Mouse (Mus musculus) midbrain, embryonic 15.5 days (tissue): Measurements from ENCODE around the gene Tmem106c. TPM values are rescaled to one million over a fixed set of nuclear protein-coding genes. Genes with fewer than 3 reads are reported as not detected.

Experiments
- ATAC-seq: fragments of 200-750 bp; cut with Nextera tagmentation; replicated peaks from 2 replicates; pipeline ENCODE4 v1.8.0; 2017; ENCODE audit warnings: moderate TSS enrichment
- H3K27ac ChIP-seq: fragments of 300-500 bp; sonication (generic); 2 replicates; pipeline ENCODE4 v1.5.1; 2015; ENCODE audit warnings: mild to moderate bottlenecking, inconsistent platforms
- H3K27me3 ChIP-seq: fragments of 300-500 bp; sonication (generic); replicated peaks from 2 replicates; pipeline ENCODE4 v1.6.1; 2015; ENCODE audit warnings: inconsistent platforms
- H3K36me3 ChIP-seq: fragments of 300-500 bp; sonication (generic); replicated peaks from 2 replicates; pipeline ENCODE4 v1.6.1; 2015; ENCODE audit warnings: inconsistent platforms
- H3K4me1 ChIP-seq: fragments of 300-500 bp; sonication (generic); 2 replicates; pipeline ENCODE4 v1.6.1; 2015; ENCODE audit warnings: inconsistent platforms
- H3K4me2 ChIP-seq: fragments of 300-500 bp; sonication (generic); 2 replicates; pipeline ENCODE4 v1.6.1; 2015; ENCODE audit warnings: inconsistent platforms, mild to moderate bottlenecking, moderate library complexity
- H3K4me3 ChIP-seq: fragments of 300-500 bp; sonication (generic); 2 replicates; pipeline ENCODE4 v1.5.1; 2015; ENCODE audit warnings: mild to moderate bottlenecking, inconsistent platforms
- H3K9ac ChIP-seq: fragments of 300-500 bp; sonication (generic); 2 replicates; pipeline ENCODE4 v1.6.1; 2015; ENCODE audit warnings: mild to moderate bottlenecking, inconsistent platforms
- H3K9me3 ChIP-seq: fragments of 300-500 bp; sonication (generic); 2 replicates; pipeline ENCODE4 v1.6.1; 2016; ENCODE audit warnings: inconsistent platforms
- WGBS: fragments of 180-500 bp; shearing (Covaris S2); methylation state at CpG from one replicate; pipeline ENCODE4 v1.1.7; 2015; ENCODE audit warnings: mixed read lengths; 5-methylcytosine and 5-hydroxymethylcytosine counted together
- polyA plus RNA-seq: library from polyadenylated mRNA; unstranded; fragments of >200 nt; fragmentation: Nextera tagmentation; extraction: Ambion mirVana; gene quantifications from 2 replicates; pipeline ENCODE4 v1.2.1, GENCODE M21; 2015

Tmem106c gene
- polyA plus RNA-seq, 1 experiment from 2014 or later = 56.2 TPM

GRCm38 (mm10) chr15:97992027-97992711 is 28.2 kb downstream of the Tmem106c start:
- peak overlapping the region; percentile 87 for H3K27ac ChIP-seq
- H3K36me3 ChIP-seq = no peaks in the 10 kb centered on the region
- 35% methylated on average over 13 of the region's 13 CpGs for WGBS
- H3K4me1 ChIP-seq = peaks cover 44% of the 10 kb centered on the region
- ATAC-seq = peak; percentile 24
- no peaks in the 10 kb centered on the region for H3K9me3 ChIP-seq
- no peaks in the 10 kb centered on the region for H3K27me3 ChIP-seq
- peak overlapping the region; percentile 40 for H3K9ac ChIP-seq
- H3K4me3 ChIP-seq = peak overlapping the region; percentile 27
- peak overlapping the region; percentile 59 for H3K4me2 ChIP-seq

- Histone ChIP-seq H3K4me2 (peak overlapping the region; percentile 59), H3K4me1 (peaks cover 44% of the 10 kb centered on the region), H3K9ac (peak overlapping the region; percentile 40), H3K36me3 (no peaks in the 10 kb centered on the region), H3K9me3 (no peaks in the 10 kb centered on the region), H3K27me3 (no peaks in the 10 kb centered on the region), H3K27ac (peak overlapping the region; percentile 87), H3K4me3 (peak overlapping the region; percentile 28)
- 1% methylated on average over 18 of the region's 18 CpGs for WGBS
- peak; percentile 95 for ATAC-seq
These were observed 28.8 kb downstream of the Tmem106c start for GRCm38 (mm10) chr15:97992712-97993286.

- H3K27ac ChIP-seq = 0 out of 2 replicates have a peak overlapping the region, but pooled peaks have one; percentile 16
- H3K4me3 ChIP-seq = no peak overlapping the region
- 69% methylated on average over 13 of the region's 13 CpGs for WGBS
- no peak overlapping the region for H3K4me2 ChIP-seq
- peaks cover 42% of the 10 kb centered on the region for H3K4me1 ChIP-seq
- no peak for ATAC-seq
- H3K9me3 ChIP-seq = no peaks in the 10 kb centered on the region
- no peak overlapping the region for H3K9ac ChIP-seq
- H3K36me3 ChIP-seq = no peaks in the 10 kb centered on the region
- H3K27me3 ChIP-seq = peaks cover 4% of the 10 kb centered on the region; the same call in 1 of the 2 replicates
These were observed 32.8 kb downstream of the Tmem106c start for GRCm38 (mm10) chr15:97996716-97997256.

- ATAC-seq = no peak
- no peak overlapping the region for H3K4me3 ChIP-seq
- no peaks in the 10 kb centered on the region for H3K9me3 ChIP-seq
- no peak overlapping the region for H3K27ac ChIP-seq
- peaks cover 13% of the 10 kb centered on the region; the same call in 1 of the 2 replicates for H3K27me3 ChIP-seq
- peaks cover 52% of the 10 kb centered on the region for H3K4me1 ChIP-seq
- WGBS = 40% methylated on average over 13 of the region's 13 CpGs
- no peaks in the 10 kb centered on the region for H3K36me3 ChIP-seq
- no peak overlapping the region for H3K9ac ChIP-seq
- no peak overlapping the region for H3K4me2 ChIP-seq
These were observed 35.5 kb downstream of the Tmem106c start for GRCm38 (mm10) chr15:97999546-97999945.

GRCm38 (mm10) chr15:97999991-98000390 is 36.0 kb downstream of the Tmem106c start:
- Histone ChIP-seq H3K9me3 (no peaks in the 10 kb centered on the region), H3K27me3 (peaks cover 16% of the 10 kb centered on the region), H3K4me3 (no peak overlapping the region), H3K36me3 (no peaks in the 10 kb centered on the region), H3K4me1 (peaks cover 56% of the 10 kb centered on the region), H3K4me2 (no peak overlapping the region), H3K9ac (no peak overlapping the region), H3K27ac (no peak overlapping the region)
- no peak for ATAC-seq
- 10% methylated on average over 7 of the region's 7 CpGs for WGBS

GRCm38 (mm10) chr15:98001321-98002112 is 37.5 kb downstream of the Tmem106c start:
- no peaks in the 10 kb centered on the region for H3K36me3 ChIP-seq
- H3K4me2 ChIP-seq = peak overlapping the region; percentile 68
- 1% methylated on average over 37 of the region's 37 CpGs for WGBS
- peaks cover 22% of the 10 kb centered on the region for H3K27me3 ChIP-seq
- H3K9me3 ChIP-seq = no peaks in the 10 kb centered on the region
- peak overlapping the region; percentile 12 for H3K9ac ChIP-seq
- ATAC-seq = peak; percentile 37; the same call in 1 of the 2 replicates
- H3K4me3 ChIP-seq = peak overlapping the region; percentile 42
- H3K4me1 ChIP-seq = peaks cover 60% of the 10 kb centered on the region
- H3K27ac ChIP-seq = peak overlapping the region; percentile 86

GRCm38 (mm10) chr15:98002113-98002990 is 38.4 kb downstream of the Tmem106c start:
- peak; percentile 41; the same call in 1 of the 2 replicates for ATAC-seq
- Histone ChIP-seq H3K4me1 (peaks cover 60% of the 10 kb centered on the region), H3K4me2 (peak overlapping the region; percentile 68), H3K9me3 (no peaks in the 10 kb centered on the region), H3K4me3 (peak overlapping the region; percentile 42), H3K27me3 (peaks cover 22% of the 10 kb centered on the region), H3K36me3 (no peaks in the 10 kb centered on the region), H3K27ac (peak overlapping the region; percentile 86), H3K9ac (peak overlapping the region; percentile 12)
- WGBS = under 1% methylated on average over 42 of the region's 42 CpGs

- Histone ChIP-seq H3K27ac (peak overlapping the region; percentile 86), H3K4me2 (peak overlapping the region; percentile 68), H3K4me3 (peak overlapping the region; percentile 42), H3K27me3 (peaks cover 22% of the 10 kb centered on the region), H3K36me3 (no peaks in the 10 kb centered on the region), H3K9me3 (no peaks in the 10 kb centered on the region), H3K9ac (peak overlapping the region; percentile 9; the same call in 1 of the 2 replicates), H3K4me1 (peaks cover 60% of the 10 kb centered on the region)
- 1% methylated on average over 42 of the region's 42 CpGs for WGBS
- no peak for ATAC-seq
These were observed 39.2 kb downstream of the Tmem106c start for GRCm38 (mm10) chr15:98002991-98003821.

- 0 out of 2 replicates have a peak within 1 kb of the TSS, but pooled peaks have one; percentile 3 for H3K27ac ChIP-seq
- peaks cover 60% of the 10 kb centered on the region for H3K4me1 ChIP-seq
- peak within 1 kb of the TSS; percentile 41 for H3K9ac ChIP-seq
- ATAC-seq = peak; percentile 49
- H3K4me3 ChIP-seq = peak within 1 kb of the TSS; percentile 42
- H3K36me3 ChIP-seq = no peaks in the 10 kb centered on the region
- H3K9me3 ChIP-seq = no peaks in the 10 kb centered on the region
- WGBS = under 1% methylated on average over 59 of the region's 59 CpGs
- peak within 1 kb of the TSS; percentile 68 for H3K4me2 ChIP-seq
- peaks cover 22% of the 10 kb centered on the region for H3K27me3 ChIP-seq
These were observed 40.1 kb downstream of the Tmem106c start, which contains the start of gene Col2a1 for GRCm38 (mm10) chr15:98003822-98004739. Col2a1 (minus strand) TSS chr15:98004695.

- ATAC-seq = no peak; the same call in 1 of the 2 replicates
- 0 out of 2 replicates have a peak overlapping the region, but pooled peaks have one; percentile 3 for H3K27ac ChIP-seq
- H3K9me3 ChIP-seq = no peaks in the 10 kb centered on the region
These were observed 40.8 kb downstream of the Tmem106c start for GRCm38 (mm10) chr15:98004740-98005159.

More at GRCm38 (mm10) chr15:98004740-98005159, 40.8 kb downstream of the Tmem106c start:
- peak overlapping the region; percentile 41 for H3K9ac ChIP-seq
- under 1% methylated on average over 18 of the region's 19 CpGs for WGBS
- H3K36me3 ChIP-seq = no peaks in the 10 kb centered on the region
- H3K4me1 ChIP-seq = peaks cover 56% of the 10 kb centered on the region
- H3K4me3 ChIP-seq = peak overlapping the region; percentile 42
- H3K27me3 ChIP-seq = peaks cover 20% of the 10 kb centered on the region
- H3K4me2 ChIP-seq = peak overlapping the region; percentile 68
